Mouse (Mus musculus) gastrocnemius, postnatal 4 days (tissue): ENCODE data around the gene Foxp4. TPM values are rescaled to one million over a fixed set of nuclear protein-coding genes. Genes with fewer than 3 reads are reported as not detected.

Experiments
- DNase-seq, 2 experiments: peaks; one replicate each; pipeline ENCODE4 v3.0.0; 2021 to 2022; ENCODE audit warnings: low spot score in 2 of 2, mixed read lengths in 2 of 2
- total RNA-seq, 2 experiments: library from RNA; stranded (reverse); gene quantifications; 2 replicates each; pipeline ENCODE4 v1.2.3; 2021

Gene Foxp4
- total RNA-seq, 2 experiments from 2014 or later = 18.9 to 22.3 TPM

DNA sequence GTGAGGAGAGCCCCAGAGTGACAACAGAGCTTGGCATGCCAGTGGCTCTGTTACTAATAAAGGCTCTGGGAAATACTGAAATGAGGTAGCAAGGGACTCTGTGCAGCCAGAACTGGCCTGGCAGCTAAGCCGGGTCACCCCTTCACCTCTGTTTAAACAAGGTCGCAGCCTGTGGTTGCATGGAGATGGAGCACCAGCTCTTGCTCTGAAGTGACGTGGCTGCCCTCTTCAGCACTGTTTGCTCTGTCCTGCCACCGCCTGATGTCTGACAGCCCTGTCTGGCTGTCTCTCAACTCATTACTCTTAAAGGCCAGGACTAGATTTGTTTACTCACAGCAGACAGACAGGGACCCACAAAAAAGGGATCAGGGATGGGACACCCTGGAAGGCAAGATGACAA lies 25.3 kb downstream of the Foxp4 start:
- no peak for DNase-seq

DNA sequence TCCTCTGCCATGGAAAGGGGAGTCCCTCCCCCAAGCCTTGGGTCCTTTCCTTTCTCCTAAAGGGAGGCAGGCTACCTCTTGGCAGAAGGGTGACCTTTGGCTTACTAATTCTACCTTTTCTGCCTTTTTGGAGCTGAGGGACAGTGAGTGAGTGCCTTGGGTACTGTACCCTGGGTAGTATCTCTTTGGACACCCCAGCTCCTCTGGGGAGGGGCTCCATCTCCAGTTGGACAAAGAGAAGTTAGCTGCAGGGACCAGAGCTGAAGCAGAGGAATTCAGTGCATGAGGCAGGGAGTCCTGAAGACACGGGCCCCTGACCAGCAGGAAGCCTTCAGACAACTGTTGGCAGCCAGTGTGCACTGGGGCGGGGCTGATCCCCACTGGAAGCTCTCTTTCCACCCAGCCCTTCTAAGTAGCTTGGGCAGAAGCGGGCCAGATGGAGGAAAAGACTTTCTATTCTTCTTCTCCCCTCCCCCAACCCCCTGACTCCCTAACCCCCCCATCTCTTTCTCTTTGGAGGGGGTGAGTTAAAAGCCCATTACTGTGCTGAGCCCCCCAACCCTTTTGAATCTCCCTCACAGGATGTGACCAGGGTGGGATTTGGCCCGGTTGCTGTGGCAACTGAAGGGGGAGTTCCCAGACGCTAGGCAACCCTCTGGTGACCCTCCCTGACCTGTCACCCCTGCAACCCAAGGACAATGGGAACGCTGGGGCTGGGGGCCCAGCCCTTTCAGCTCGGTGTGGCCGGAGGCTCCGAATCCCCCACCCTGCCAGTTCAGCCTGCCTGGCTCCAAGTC lies 26.3 kb downstream of the Foxp4 start:
- DNase-seq = peak in 1 of 2 experiments; percentile 62

DNA sequence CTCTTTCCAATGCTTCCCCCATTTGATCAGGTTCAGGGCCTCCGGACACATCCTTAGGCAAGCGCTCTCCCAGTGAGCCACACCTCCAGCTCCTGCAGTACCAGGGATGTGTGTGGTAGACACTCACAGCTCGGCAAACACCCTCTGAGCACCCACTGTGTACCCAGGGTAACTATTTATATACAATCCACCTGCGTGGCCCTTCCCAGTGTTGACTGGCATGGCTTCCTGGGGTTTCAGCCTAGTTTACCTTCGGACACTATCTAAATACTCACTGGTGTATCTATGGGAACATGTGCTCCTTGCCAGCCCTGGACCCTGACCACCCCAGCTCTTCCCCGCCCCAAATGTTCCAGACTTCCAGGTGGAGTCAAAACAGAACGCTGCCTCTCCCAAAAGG lies 34.7 kb downstream of the Foxp4 start:
- DNase-seq = no peak

DNA sequence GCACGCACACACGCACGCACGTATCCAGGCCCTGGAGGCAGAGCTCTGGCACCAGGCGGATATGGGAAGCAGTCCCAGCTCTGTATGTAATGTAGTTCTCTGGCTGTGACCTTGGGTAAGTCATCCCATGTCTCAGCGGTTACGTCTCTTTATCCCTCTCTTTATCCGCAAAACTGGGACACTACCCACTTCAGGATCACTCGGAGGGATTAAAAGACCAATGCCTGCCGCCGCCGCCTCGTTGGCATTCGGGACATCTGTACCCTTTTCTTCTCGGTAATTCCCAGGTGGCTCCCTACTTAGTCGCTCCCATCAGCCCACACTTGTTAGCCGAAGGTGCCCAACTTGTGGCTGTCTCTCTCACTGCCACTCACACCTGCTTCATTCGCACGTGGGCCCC lies 35.2 kb downstream of the Foxp4 start:
- DNase-seq = no peak

DNA sequence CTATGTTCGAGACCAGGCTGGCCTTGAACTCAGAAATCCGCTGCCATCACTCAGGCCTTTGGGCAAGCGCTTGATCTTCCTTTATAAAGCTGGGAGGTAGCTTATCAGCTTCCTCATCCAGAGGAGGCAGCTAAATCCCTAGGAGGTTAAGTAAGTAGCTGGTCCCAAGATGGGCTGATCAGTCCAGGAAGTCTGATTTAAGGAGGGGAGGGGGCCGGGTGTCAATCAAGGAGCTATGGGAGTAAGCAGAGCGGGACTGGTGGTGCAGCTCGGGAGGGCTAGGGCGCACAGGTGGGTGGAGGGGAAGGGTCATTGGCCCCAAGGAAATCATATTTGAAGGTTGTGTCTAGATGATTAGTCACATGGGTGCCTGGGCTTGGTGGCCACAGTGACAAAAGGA lies 35.8 kb downstream of the Foxp4 start:
- DNase-seq = no peak

DNA sequence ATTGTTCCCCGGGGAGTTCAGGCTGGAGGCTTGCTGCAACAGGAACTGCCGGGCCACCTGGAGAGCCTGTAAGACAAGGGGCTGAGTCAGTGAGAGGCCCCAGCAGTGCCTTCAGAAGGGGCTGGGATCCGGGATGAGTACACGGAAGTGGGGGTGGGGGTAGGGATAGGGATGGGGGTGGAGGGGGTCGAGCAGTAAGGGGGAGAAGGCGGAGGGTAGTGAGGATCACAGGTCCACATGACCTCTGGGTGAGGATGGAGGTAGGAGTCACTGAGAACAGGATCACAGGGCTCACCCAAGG lies 36.3 kb downstream of the Foxp4 start:
- DNase-seq = no peak

DNA sequence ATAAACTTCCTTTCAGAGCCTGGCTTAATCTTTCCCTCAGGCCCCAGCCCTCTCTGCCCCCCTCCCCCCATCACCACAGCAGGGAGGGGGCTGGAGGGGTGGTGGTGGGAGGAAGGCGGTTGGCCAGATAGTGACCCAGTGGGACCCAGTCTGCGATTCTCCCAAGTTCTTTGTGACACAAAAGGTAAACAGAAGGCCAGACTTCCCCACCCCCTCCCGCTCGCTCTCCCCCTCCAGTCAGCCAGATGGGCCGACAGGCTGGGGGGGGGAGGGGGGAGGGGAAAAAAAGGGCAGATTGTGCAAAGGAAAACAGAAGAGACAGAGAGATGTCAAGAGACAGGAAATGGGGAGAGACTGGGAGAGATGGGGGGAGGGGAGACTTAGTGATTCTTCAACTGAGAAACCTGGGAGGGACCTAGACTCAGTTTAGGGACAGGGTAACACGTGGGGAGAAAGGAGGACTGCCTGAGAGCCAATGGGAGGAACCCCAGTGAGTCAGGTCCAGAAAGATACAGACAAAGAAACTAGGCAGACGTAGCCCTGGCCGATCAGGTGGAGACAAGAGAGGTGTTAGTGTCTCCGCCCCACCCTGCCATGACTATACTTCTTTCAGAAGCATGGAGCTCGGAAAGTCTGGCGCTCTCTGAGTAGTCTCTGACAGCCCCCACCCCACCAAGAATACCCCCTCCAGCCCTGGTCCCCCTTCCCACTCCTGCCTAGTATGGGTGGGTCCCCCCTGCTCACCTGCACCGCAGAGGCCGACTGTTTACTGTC lies 36.9 kb downstream of the Foxp4 start:
- DNase-seq = no peak

DNA sequence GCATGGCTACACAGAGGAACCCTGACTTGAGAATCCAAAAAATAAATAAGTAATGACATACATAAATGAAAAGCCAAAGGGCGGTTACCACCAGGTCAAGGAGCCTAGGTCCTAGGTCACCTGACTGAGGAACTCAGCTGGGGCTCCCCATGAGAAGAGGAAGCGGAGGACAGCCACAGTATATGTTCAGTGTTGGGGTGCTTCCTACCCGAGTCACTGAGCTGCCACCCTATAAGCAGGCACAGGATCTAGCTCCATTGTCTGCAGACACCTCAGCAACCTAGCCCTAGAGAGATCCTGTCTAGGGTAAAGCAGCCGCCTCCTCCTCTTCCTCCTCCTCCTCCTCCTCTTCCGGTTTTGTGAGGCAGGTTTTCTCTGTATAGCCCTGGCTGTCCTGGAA lies 41.3 kb downstream of the Foxp4 start:
- DNase-seq = no peak

DNA sequence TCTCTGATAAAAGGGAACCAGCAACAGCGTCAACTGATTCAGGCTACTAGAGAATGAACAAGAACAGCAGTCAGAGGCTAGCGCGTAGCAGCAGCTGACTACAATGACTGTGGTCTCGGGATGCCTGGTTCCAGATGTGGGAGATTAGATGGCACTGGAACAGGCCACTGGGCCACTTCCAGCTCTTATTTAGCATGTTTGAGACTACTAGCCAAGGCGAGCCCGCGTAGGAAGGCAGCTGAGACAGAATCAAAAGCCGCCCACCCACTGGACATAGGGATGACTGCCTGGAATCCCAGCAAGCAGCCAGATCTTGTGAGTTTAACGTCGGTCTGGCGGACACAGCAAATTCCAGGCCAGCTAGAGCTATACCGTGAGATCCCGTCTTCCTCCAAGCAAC lies 43.1 kb downstream of the Foxp4 start:
- DNase-seq = peak in 1 of 2 experiments; percentile 57

DNA sequence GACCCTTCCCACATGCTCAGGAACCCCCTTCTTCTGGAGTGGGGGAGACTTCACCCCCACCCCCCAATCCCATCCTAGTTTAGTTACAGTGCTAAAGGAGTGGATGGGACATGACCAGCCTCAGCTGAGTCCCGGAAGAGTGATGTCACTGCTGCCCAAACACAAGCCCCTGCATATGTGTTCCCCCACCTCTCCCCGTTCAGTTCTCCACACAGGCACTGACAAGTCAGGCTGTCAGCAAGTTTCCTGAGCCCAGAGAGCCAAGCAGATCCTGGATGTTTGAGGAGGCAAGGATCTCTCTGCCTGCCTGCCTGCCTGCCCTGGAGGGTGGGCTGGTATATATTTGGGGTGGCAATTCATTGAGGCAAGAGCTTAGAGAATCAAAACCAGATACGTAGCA lies 45.2 kb downstream of the Foxp4 start:
- no peak for DNase-seq

DNA sequence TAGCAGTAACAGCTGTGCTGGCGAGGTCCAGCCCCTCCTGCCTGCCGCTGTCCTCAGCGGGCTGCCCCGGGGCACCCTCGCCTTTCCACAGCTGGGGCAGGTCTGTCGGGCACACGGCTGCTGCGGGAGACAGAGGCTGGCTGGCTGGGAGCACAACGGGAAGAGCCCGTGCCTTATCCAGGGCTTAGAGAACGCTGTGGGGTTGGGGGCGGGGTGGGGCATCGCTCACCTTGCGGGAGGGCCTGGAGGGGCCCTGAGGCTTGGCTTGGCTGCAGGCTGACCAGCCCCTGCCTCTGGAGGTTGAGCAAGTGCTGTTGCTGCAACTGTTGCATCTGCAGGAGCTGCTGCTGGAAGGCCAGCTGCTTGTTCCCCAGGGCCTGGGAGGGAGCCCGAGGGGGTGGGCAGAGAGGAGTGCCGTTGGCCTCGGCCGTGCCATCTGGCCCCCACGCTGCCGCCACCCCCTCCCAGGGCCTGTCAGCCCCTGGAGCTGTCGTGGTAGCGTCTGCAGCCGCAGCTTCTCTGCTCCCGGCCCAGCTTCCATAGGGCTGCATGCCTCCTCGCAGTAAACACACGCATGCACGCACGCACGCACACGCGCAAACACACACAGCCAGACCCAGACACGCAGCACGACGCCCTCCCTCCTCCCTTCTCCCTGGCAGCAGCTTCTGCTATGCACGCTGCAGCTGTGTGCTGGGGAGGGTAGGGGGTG lies 45.9 kb downstream of the Foxp4 start:
- DNase-seq = peak in 1 of 2 experiments; percentile 60

DNA sequence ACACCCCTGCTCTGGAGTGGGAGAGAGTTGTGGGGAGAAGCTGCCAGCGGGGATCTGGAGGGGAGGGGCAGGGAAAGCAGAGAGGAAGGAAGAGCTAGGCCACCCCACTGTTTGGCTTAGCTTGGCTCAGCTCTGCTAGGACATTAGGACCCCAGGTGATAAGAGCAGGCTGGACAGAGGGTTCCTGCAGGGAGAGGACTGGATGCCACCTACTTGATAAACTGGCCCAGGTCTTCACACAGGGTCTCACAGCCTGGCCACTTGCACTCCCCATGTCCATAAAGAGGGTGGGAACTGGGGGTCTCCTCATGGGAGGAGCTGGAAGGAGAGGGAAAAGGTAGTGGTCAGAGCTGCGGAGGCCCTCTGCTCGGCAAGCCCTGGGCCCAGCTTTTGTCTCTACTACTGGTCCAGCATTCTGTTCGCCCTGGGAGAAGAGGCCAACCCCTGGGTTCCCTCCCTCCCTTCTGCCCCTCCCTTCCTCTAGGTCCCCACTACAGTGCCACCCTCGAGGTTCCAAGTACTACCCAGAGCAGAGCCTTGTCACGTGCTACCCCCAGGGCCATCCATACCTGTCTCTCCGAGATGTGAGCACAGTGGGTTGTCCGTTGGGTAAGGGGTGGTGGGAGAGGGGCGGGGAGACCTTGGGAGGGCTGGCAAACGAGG lies 46.6 kb downstream of the Foxp4 start:
- DNase-seq = no peak

DNA sequence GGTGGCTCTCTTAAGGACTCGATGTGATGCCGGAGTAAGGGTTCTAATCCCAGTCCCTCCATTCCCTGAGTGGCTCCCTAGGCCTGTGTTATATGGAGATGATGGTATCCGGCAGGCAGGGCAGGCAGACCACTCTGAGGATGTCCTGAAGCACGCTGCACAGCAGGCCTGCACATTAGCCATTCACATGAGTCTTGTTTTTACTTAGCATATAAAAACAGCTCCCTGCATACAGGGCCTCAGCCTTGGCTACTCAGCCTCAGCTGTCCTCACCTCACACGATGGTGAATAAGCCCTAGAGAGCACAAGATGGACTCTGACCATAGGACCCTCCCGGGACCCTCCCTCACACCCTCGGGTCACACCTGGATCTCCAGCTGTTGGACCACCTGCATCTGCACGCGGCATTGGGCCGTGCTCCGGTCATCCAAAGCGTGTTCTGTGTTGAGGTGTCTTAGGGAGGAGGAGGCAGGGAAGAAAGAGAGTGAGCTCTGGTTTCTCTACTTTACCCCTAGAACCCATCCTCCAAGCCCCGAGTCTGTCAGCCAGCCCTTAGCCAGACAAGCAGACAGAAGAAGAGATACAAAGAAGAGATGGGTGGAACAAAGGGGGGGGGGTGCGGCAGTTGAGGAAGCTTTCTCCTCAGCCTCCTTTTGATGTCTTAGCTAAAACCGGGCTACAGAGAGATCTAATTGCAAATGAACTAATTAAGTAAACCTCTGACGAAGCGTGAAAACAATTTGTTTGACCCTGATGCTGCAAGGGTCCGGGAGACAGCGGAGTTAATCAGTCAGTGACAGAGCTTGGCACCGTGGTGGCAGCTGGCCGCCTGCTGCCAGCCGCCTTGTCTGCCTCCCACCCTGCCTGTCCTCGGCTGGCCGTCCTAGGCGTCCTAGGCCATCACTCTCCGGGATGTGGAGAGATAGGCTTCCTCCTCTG lies 47.4 kb downstream of the Foxp4 start:
- DNase-seq = no peak

DNA sequence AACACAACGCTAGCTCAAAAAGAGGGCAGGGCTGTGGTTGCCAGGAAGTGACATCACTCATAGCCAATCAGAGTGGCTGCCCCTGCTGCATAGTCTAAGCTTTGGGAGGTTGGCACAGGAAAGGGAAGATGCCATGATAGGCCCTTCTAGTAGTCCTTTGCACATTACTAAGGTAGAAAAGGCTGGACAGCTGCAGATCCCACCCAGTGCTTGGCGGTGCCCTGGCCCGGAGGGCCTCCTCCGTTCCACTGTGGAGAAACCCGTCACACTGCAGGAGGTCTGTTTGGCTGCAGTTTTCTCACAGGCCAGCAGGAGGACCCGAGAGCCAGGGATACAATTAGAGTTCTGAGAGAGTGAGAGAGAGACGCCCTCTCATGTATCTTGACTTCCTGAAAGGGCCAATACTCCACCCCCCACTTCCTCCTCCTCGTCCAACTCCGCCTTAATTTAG lies 51.1 kb downstream of the Foxp4 start:
- DNase-seq = peak; percentile 56 to 80

DNA sequence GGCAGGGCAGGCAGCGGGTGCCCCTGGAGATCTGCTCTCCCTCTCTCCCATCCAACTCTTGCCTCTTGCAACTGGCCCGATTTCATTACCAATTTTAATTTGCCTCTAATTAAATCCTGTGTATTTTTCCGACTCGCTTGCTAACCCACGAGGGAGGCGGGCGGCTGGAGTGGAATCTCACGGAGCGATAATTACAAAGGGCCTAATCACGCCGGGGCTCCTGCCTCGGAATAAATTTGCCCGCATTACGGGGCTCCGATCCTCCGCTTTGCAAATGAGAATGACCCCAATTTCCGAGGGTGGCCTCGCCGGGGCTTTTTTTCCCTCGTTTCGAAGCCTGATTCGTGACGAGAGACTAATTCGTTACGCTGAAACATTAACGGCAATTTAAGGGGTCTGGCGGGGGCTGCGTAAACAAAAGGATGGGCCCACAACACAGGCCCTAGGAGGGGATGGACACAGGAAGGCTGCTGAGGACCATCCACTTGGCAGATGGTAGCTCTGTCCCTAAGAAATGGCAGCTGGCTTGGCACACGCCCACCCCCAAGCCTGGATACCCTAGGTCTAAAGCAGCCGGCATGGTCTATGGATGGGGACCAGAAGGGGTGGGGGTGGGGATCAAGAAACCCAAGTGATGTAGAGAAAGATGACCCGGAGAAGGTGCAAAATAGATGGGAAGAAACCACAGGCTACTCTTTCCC lies 52.0 kb downstream of the Foxp4 start:
- DNase-seq = no peak

DNA sequence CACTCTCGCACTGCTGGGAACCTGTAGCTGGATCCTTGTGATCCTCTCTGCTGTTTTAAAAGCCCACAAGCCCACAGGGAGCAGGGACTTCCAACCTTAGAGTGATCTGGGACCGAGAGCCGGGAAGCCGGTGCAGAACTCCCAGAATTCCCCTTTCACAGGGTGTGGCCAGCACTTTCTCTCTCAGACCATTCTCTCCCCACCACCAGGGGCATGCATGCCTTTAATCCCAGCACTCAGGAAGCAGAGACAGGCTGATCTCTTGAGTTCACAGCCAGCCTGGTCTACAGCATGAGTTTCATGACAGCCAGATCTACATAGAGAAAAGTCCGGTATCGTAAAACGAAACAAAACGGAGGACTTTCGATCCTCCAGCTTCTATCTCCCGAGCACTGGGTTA lies 54.6 kb downstream of the Foxp4 start:
- no peak for DNase-seq

DNA sequence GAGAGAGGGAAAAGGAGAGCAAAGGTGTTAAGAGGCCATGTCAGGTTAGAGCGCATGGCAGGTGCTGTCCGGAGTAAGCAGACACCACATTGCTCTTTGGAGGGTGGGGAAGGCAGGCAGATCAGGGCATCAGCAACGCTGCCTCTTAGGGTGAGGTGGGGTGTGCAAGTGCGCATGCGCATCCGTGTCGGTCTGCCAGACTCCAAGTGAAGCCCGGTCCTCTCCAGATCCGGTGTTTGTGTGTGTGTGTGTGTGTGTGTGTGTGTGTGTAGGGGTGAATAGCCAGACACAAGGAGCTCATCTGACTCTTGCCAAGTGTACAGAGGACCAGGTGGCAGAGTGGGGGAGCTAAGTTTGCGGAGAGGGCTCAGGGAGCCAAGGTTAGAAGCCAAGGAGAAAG lies 58.4 kb downstream of the Foxp4 start:
- DNase-seq = no peak

DNA sequence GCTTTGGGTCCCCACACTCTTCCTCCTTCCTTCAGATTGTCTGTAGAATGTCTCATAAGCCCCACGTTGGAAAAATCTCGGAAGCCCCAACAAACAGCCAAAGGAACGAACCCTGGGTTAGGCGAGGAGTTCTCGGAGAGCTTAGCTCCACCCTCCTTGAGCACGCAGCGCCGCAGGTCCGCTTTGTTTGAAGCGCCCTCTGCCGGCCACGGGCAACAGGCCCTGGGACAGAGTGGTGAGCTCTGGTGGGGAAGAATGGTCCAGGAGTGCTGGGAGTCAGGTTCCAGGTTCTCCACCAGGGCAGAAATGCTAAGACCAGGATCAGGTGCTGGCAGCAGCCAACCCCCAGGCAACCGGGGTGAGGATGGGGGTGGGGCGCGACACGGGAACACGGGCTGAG lies 59.9 kb downstream of the Foxp4 start:
- DNase-seq = peak; percentile 81 to 89

DNA sequence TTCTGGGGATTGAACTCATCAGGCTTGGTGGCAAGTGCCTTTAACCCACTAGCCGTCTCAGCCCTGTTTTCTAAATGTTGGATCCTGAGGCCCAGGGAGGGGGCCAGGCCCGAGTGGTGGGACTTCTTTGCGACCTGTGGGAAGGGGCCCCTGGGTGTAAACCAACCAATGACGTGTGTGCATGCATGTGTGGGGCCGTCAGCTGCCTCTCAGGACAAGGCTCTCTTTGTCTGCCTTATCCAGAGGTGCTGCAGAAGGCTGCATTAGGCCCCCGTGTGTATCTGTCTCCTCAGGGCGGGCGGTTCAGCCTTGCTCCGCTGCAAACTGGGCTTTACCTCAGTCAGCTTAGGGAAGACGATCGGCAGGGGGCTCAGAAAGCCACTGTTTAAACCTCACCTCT lies 61.0 kb downstream of the Foxp4 start:
- no peak for DNase-seq

DNA sequence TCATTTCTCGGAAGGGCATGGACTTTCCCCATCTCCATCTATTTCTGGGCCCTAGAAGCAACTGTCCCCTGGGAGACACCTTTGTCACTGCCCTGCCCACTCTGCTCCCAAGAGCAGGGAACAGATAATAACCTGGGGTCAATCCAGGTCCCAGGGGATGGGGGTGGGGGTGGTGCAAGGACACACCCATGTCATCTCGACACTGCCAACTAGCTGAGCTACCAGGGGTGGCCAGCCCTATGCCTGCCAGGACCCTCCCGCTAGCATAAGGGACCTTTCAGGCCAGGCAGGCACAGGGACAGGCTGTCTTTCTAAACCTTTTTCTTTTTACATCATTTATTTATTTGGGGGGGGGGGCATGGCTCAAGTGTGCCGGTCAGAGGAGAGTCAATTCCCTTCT lies 61.4 kb downstream of the Foxp4 start:
- no peak for DNase-seq
